Mouse (Mus musculus): ENCODE data around the gene Rab40c.

Rab40c gene

GRCm38 (mm10) chr17:25895415-25895814, 24.1 kb downstream of the Rab40c start:
- no peak for DNase-seq

GRCm38 (mm10) chr17:25893975-25894617, 25.4 kb downstream of the Rab40c start:
- peak; percentile 82 for DNase-seq

- no peak for DNase-seq
Observed at GRCm38 (mm10) chr17:25888837-25889236, 30.7 kb downstream of the Rab40c start.

- DNase-seq, result no peak
Observed at GRCm38 (mm10) chr17:25887467-25887866, 32.1 kb downstream of the Rab40c start.

GRCm38 (mm10) chr17:25886806-25887205, 32.7 kb downstream of the Rab40c start:
- DNase-seq, result no peak

GRCm38 (mm10) chr17:25885636-25886035, 33.9 kb downstream of the Rab40c start:
- peak; percentile 55 for DNase-seq

GRCm38 (mm10) chr17:25883824-25884223, 35.7 kb downstream of the Rab40c start:
- DNase-seq, result no peak

- no peak for DNase-seq
Observed at GRCm38 (mm10) chr17:25883268-25883667, 36.3 kb downstream of the Rab40c start.

- no peak for DNase-seq
Observed at GRCm38 (mm10) chr17:25882306-25882705, 37.2 kb downstream of the Rab40c start.

GRCm38 (mm10) chr17:25881691-25882090, 37.8 kb downstream of the Rab40c start:
- DNase-seq, result peak; percentile 62

GRCm38 (mm10) chr17:25880913-25881641, 38.5 kb downstream of the Rab40c start:
- peak; percentile 86 for DNase-seq

GRCm38 (mm10) chr17:25880196-25880910, 39.2 kb downstream of the Rab40c start, which contains the start of gene Wfikkn1:
Gene Wfikkn1 (minus strand): TSS chr17:25880858.
- DNase-seq, result peak; percentile 65

GRCm38 (mm10) chr17:25879750-25880149, 39.8 kb downstream of the Rab40c start:
- DNase-seq, result no peak

GRCm38 (mm10) chr17:25879261-25879660, 40.3 kb downstream of the Rab40c start:
- peak; percentile 58 for DNase-seq

- no peak for DNase-seq
Observed at GRCm38 (mm10) chr17:25878611-25879180, 40.8 kb downstream of the Rab40c start.

GRCm38 (mm10) chr17:25877741-25878610, 41.6 kb downstream of the Rab40c start:
- no peak for DNase-seq

- no peak for DNase-seq
Observed at GRCm38 (mm10) chr17:25877025-25877424, 42.5 kb downstream of the Rab40c start.

- no peak for DNase-seq
Observed at GRCm38 (mm10) chr17:25876347-25876915, 43.1 kb downstream of the Rab40c start.

GRCm38 (mm10) chr17:25875171-25876136, 44.1 kb downstream of the Rab40c start:
- peak; percentile 95 for DNase-seq

- DNase-seq, result peak; percentile 89
Observed at GRCm38 (mm10) chr17:25874721-25875170, 44.8 kb downstream of the Rab40c start, which contains the start of gene Mettl26. Gene Mettl26 (plus strand): TSS chr17:25875074.
